ENCODE assay signal across 8 mouse cellular contexts in the genomic region with DNA sequence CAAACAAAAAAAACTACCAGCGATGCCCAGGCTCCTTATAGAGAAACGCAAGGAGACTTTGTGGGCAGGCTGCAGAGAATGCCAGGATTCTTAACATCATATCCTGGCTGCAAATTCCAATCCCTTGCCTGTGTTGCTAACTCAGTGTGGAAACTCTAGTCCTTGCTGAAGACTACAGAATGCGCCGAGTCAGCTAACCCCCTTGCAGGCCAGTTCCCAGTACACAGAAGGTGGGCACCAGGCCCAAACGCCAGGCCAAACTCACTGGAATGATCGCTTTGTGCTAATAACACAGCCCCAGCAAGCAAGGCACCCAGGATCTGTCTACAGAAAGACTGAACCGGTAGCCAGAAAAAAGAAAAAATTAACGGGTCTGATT. TPM values are rescaled to one million over a fixed set of nuclear protein-coding genes. Genes with fewer than 3 reads are reported as not detected.
DNase-seq lines count a peak whose midpoint lies in the region; ATAC-seq and TF ChIP-seq lines count a peak whose summit lies in the region.

No protein-coding gene starts in this region.

- H3K4me3 ChIP-seq in limb, embryonic 14.5 days (replicated peaks; ENCODE audit: low read length): no peak overlapping the region
- H3K4me3 ChIP-seq in limb, embryonic 10.5 days: no peak overlapping the region
- no peak overlapping the region for H3K4me3 ChIP-seq in liver, embryonic 13.5 days (replicated peaks)

- ATAC-seq in limb, embryonic 14.5 days (ENCODE audit: low FRiP score, low read depth): peak; percentile 65; the same call in 1 of the 2 replicates
- ATAC-seq in liver, embryonic 13.5 days (ENCODE audit: low read depth): no peak

- peak overlapping the region; percentile 34; the same call in 1 of the 2 replicates for H3K27ac ChIP-seq in limb, embryonic 14.5 days (replicated peaks; ENCODE audit: low read depth, low read length)
- no peak overlapping the region for H3K27ac ChIP-seq in limb, embryonic 10.5 days
- H3K27ac ChIP-seq in liver, embryonic 13.5 days: no peak overlapping the region

- TF ChIP-seq POLR2A in limb, embryonic 14.5 days (IDR thresholded peaks at IDR 0.05; ENCODE audit: borderline replicate concordance, extremely low read depth, insufficient read depth, insufficient read length): no peak

- H3K9ac ChIP-seq in limb, embryonic 14.5 days (ENCODE audit: low read depth, low read length, severe bottlenecking): no peak overlapping the region
- H3K9ac ChIP-seq in liver, embryonic 13.5 days: no peak overlapping the region

- peaks cover 9% of the 10 kb centered on the region for H3K36me3 ChIP-seq in limb, embryonic 14.5 days (ENCODE audit: control insufficient read depth, insufficient read depth, low read length)
- peaks cover 24% of the 10 kb centered on the region for H3K36me3 ChIP-seq in limb, embryonic 10.5 days
- H3K36me3 ChIP-seq in liver, embryonic 13.5 days: no peaks in the 10 kb centered on the region

- intact Hi-C loops in heart, postnatal 10 days (cut with DNase I): loop anchor here (10.0 kb wide), 1 partner anchor 1461 kb away; the partner anchor contains the start of gene Cog6

- peak overlapping the region; percentile 1; the same call in 1 of the 2 replicates for H3K4me2 ChIP-seq in limb, embryonic 14.5 days (replicated peaks; ENCODE audit: low read depth, low read length, severe bottlenecking)
- H3K4me2 ChIP-seq in liver, embryonic 13.5 days: 0 out of 2 replicates have a peak overlapping the region, but pooled peaks have one; percentile 5

- WGBS in limb, embryonic 14.5 days: 50% methylated on average over 8 of the region's 8 CpGs
- 78% methylated on average over 8 of the region's 8 CpGs for WGBS in limb, embryonic 10.5 days
- 66% methylated on average over 8 of the region's 8 CpGs for WGBS in liver, embryonic 13.5 days (ENCODE audit: insufficient replicate concordance)

- peaks cover 25% of the 10 kb centered on the region for H3K4me1 ChIP-seq in limb, embryonic 14.5 days (ENCODE audit: control insufficient read depth, insufficient read depth, low read length)
- H3K4me1 ChIP-seq in limb, embryonic 10.5 days: peaks cover 38% of the 10 kb centered on the region
- peaks cover 45% of the 10 kb centered on the region for H3K4me1 ChIP-seq in liver, embryonic 13.5 days (replicated peaks)

- H3K27me3 ChIP-seq in limb, embryonic 14.5 days (ENCODE audit: control insufficient read depth, insufficient read depth, low read length): no peaks in the 10 kb centered on the region
- no peaks in the 10 kb centered on the region for H3K27me3 ChIP-seq in limb, embryonic 10.5 days (ENCODE audit: low read depth, poor library complexity, severe bottlenecking)
- no peaks in the 10 kb centered on the region for H3K27me3 ChIP-seq in liver, embryonic 13.5 days

- DNase-seq in limb, embryonic 14.5 days (ENCODE audit: low spot score): peak; percentile 69
- DNase-seq in limb, embryonic 10.5 days (ENCODE audit: low spot score): no peak
- DNase-seq in adrenal gland, postnatal 36 days: peak; percentile 14 to 59
- peak; percentile 83 for DNase-seq in fibroblast of lung, adult 2 months (ENCODE audit: low read depth)
- peak; percentile 66 to 78 for DNase-seq in heart, postnatal 10 days
- DNase-seq in liver, embryonic 13.5 days: no peak
- peak; percentile 76 to 78 for DNase-seq in right cerebral cortex, postnatal 10 days (ENCODE audit: low spot score in 2 of 2)
- DNase-seq in spleen, adult 12 weeks (ENCODE audit: low spot score): no peak

- H3K9me3 ChIP-seq in limb, embryonic 14.5 days (ENCODE audit: control insufficient read depth, low read length): no peaks in the 10 kb centered on the region
- H3K9me3 ChIP-seq in limb, embryonic 10.5 days (replicated peaks): no peaks in the 10 kb centered on the region
- no peaks in the 10 kb centered on the region for H3K9me3 ChIP-seq in liver, embryonic 13.5 days (replicated peaks)

RNA-seq across cellular contexts. Expression of gene Setd7, which starts 7.2 kb away (rescaled TPM):
- polyA plus RNA-seq in limb, embryonic 14.5 days (2012; rRNA removed): 19.6 and 21.5 TPM in 2 replicates
- 5.7 and 6.1 TPM in 2 replicates for polyA plus RNA-seq in limb, embryonic 14.5 days (2014; fragmentation: Nextera tagmentation; extraction: Ambion mirVana)
- polyA plus RNA-seq in limb, embryonic 10.5 days (2016; fragmentation: Nextera tagmentation; extraction: Ambion mirVana): 2.7 and 4.8 TPM in 2 replicates
- 10 to 100 TPM; 50.6 to 52.8 TPM for total RNA-seq in adrenal gland, postnatal 36 days (2021)
- total RNA-seq in heart, postnatal 10 days (2021): 10 to 100 TPM; 57.0 to 67.0 TPM
- polyA plus RNA-seq in liver, embryonic 13.5 days (2015; fragmentation: Nextera tagmentation; extraction: Ambion mirVana): 0.45 and 0.67 TPM in 2 replicates

Comparison
In these comparisons a context has a peak if more than half of its experiments do, and no peak if none do; other contexts are left out.
1. DNase-seq: peak in limb, embryonic 14.5 days (single experiment), adrenal gland, postnatal 36 days (2 of 2), fibroblast of lung, adult 2 months (single experiment), heart, postnatal 10 days (2 of 2) and right cerebral cortex, postnatal 10 days (2 of 2); none in limb, embryonic 10.5 days (single experiment), liver, embryonic 13.5 days (single experiment) and spleen, adult 12 weeks (single experiment).